Mouse (Mus musculus) fat pad, adult 2 months (tissue): ENCODE results near the gene Unc50.

Source experiments
- DNase-seq: peaks from one replicate; pipeline ENCODE4 v3.0.0-alpha.2; 2011; ENCODE audit warnings: low read depth, low spot score; ENCODE audit errors: extremely low read depth

Gene Unc50

DNA sequence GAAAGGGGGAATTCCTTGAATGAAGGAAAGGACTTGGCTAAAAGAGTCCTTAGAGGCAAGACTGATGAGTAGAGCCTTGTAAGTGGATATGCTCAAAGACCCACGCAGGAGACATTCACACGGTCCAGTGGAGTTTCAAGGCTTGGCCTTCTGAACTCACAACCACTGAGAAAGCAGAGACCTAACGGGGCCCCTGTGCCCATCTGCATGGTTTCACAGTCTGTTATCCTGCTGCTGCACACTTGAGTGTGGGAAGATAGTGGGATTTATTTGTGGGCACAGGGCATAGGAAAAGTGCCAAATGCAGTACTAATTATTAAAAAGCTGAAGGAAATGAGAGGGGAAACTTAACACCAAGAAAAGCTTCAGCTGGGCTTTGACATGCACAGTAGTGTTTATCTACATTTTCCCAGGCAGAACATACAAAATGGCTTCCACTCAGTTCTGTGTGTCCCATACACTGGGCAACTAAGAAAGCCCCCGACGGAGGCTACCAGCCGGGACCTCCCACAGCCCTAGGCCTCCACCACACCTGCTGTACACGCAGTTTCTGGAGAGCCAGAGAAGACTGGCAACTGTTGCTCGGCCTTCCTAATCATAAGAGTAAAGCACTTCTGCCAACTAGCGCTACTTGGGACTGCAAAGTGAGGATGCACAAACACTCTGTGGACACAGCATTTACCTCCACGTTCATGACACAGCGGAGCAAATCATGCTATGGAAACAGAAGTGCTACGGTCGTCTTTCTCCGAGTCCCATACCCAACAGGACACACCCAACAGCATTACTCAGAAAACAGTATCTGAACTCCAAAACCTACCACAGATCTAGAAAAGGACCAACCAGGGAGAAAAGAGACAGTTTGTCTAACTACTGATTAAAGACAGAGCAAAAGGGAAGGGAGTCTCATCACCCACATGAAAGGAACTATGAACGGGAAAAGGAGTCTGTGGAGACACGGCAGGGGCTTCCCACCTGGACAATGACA lies 13.2 kb downstream of the Unc50 start:
- DNase-seq: no peak

DNA sequence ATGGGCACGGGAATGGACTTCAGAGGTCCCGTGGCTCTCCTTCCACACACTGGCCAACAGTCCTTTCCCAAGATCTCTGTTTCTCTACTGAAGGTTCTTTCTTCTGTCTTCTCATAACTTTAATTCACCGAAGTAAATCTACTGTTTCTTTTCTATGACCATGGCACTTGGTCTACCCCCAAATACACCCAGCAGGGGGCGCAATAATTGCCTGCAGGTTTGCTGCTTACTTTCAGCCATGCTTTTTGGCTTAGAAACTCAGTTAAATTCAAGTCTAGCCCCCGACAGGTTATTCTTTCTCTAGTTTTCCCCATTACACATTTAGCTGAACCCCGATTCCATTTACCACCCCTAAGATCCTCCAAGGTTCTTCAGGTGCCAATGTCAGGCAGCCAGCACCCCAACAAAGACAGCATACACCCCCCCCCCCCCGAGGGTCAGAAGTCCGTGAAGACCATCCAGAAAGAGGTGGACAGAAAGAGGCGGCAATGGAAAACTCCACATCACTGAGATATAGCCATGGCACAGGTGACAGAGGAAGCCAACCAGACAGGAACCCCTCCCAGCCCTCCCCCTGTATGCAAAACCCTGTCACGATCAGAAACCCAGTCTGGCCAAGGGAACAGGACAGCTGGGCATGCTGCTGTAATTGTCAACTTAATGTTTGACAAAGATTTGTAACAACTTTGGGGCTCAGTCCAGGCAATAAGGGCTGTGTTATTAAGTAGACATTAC lies 18.6 kb downstream of the Unc50 start:
- no peak for DNase-seq

DNA sequence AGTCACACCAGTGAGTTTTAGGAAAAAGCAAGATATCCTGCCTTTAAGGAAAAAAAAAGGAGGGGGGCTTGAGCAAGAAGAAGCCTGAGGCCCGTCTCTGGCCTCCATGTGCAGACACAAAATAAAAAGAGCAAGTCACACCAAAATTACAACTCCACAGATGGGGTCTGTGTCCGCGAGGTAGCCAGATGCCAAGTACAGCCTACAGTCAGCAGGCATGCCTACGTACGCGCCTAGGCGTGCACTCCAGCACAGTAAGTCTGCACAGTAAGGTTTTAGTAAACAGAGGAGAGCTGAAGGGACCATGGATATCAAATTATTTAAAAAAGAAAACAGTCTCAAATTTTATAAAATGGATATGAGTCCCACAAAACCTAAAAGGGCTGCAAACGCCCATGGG lies 21.3 kb downstream of the Unc50 start:
- no peak for DNase-seq

GRCm38 (mm10) chr1:37457546-37457945 lies 27.6 kb downstream of the Unc50 start:
- DNase-seq: no peak

DNA sequence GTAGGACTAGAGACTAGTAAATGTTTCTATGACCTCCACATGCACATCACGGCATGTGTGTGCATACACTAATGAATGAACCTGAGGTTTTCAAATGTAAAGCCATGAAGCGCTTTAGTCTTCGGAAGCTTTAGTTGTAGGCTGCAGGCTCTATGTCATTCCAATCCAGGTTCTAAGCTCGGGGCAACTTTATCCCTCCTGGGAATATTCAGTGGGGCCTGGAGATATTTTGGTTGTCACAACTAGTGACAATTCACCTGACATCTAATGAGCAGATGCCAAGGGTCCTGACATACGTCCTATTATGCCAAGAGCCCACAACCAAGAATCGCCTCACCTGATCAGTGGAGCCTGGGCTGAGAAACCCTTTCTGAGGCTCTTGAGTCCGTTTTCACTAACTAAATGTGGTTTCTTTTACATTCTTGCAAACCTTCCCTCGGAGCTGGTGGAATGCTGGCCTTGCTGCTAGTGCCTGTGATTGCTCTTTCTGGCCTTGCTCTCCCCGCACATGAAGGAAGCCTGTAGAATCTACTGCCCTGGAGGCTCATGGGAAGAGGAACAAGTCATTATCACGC lies 35.0 kb downstream of the Unc50 start:
- no peak for DNase-seq

DNA sequence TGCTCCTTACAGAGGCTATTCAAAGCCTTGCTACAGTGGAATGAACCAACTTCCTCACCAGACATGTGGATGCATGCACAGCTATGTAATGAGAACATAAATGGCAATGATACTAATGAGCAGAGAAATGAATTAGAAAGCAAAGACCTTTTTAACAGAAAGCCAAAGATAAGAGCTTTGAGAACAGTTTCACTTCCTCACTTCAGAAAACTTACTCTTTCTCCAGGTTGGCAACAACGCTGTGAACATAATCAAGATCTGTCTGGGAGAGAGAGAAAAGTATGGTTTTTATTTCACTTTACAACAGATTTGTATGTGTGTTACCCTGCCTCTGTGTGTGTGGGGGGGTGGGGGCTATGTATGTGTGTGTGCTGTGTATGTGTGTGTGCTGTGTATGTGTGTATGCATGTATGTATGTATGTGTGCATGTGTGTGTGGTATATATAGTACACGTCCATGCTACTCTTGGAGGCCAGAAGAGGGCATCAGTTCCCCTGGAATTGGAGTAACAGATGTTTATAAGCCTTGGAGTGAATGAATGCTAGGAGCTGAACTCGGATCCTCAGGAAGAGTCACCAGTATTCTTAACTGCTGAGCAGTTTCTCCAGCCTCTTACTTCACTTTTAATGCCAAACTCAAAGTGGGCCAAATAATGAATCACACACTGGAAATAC lies 36.5 kb downstream of the Unc50 start:
- DNase-seq: no peak

DNA sequence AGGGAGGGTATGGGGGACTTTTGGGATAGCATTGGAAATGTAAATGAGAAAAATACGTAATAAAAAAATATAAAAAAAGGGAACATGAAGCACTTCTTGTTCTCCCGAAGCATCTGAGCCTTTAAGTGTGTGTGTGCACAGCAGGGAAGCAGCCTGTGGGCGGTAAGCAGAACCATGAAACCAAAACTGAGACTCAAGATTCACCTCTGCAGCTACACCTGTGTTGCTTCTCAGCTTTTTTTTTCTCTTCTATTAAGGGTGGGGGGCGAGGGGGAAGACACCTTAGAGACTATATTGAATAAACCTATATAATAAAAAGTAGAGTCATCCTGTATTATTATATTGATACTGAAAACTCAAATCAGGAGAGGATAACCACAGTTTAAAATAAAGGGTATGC lies 37.9 kb downstream of the Unc50 start:
- DNase-seq: no peak

DNA sequence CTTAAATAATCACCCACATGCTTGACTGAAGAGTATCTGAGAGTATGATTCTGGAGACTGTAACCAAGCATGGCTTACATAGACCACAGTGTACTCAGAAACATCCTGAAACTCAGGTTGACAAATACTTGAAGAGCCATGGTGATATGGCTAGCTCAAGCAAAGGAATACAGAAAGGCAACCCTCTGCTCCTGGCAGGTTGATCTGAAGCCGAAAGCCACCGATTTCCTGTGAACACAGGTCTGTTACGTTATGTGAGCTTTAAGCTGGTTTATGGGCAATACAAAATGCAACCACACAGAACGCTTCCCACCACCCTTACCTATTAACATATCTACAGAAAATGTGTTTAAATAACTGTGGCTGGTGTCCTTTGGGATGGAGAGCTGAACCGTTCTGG lies 39.1 kb downstream of the Unc50 start:
- no peak for DNase-seq

DNA sequence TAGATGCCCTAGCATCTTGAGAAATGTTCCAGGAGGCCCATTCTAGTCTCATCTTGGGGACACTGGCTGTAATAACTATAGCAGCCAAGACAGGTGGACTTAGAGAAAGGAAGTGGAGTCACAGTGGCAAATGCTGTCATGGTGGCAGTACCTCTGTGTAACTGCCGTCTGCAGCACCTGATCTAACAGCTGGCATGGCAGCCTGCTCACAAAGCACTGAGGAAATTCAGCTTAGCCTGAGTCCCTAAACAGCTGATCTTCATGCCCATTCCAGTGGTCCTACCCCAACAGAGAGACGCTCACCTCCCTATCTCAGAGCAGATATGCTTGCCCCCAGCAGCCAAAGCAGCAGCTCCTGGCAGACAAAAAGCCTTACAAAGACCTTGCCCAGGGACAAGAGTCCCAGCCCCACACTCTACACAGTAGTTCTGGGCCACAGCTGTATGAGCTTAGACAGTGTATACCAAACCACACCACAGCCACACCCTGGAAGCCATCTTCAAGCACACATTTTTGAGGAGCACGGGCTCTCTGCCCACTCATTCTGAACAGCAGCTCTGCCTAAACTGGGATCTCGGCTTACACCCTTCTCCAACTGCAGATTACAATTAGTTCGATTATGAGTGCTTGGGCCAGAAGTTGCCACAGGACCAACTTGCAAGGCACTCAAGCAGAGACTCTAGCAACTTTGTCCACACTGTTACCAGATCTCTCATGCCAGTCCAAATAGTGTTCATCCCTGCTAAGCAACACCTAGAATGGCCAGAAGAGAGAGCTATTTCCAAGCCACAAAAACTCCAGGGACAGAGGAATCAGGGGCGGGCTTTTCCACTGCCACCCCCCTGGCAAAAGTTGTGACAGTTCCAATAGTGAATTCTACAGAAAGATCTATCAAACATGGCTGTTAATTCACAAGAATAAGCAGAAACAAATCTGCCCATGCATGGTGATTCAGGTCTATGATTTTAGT lies 41.5 kb downstream of the Unc50 start:
- DNase-seq: no peak

DNA sequence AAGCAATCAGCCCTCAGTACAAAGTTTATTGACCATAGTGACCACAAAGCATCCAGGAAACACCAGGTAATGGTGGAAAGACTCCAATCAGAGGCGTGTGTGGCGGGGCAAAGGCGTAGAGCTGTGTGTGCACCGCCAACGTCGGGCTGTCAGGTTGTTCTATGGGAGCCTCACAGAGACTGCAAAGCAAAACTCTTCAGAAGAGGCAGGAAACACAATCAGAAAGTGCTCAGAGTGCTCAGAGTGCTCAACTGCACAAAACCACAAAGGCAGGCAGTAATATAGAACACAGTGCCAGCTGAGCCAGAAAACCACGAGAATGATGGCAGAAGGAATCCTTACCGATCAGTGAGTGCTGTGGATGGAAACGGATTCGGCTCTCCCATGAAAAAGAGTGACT lies 43.3 kb downstream of the Unc50 start:
- DNase-seq: no peak

- no peak for DNase-seq
These were observed 44.1 kb downstream of the Unc50 start for GRCm38 (mm10) chr1:37474046-37474445.

- DNase-seq: no peak
These were observed 44.8 kb downstream of the Unc50 start for GRCm38 (mm10) chr1:37474634-37475190.

GRCm38 (mm10) chr1:37475312-37475711 lies 45.4 kb downstream of the Unc50 start:
- DNase-seq: no peak

DNA sequence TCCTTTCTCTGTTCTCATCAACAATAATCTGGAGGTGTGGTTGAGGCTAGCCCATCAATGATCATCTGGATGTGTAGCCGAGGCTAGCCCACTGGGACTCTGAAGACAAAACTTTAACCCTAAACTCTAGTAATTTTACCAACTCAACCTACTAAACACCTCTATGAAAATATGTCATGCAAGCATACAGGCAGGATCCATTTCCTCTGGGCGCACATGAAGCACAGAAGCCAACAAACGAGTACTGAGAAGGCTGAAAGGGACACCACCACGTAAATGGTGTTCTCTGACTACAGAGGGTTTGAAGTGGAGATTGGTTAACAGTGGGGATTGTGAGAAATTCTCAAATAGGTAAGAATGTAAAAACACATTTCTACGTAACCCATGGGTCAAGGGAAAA lies 47.3 kb downstream of the Unc50 start:
- no peak for DNase-seq

GRCm38 (mm10) chr1:37477928-37478327 lies 48.0 kb downstream of the Unc50 start:
- DNase-seq: no peak

DNA sequence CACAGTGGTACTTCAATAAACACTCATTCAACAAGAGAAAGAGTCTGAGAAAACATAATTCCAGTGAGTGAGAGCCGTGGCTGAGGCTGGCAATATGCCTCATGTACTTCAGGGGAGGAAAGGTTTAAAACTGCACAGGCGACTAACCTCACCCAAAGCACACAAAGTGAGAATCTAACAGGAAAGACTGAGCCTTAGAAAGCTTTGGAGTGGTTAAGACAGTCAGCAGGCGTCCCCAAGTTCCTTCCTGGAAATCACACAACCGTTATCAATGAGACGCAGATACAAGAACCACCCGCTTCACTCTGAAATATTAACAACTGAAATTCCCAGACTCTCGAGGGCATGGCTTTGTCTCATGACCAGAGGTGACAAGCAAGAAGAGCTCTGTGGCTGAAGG lies 48.5 kb downstream of the Unc50 start:
- DNase-seq: no peak

GRCm38 (mm10) chr1:37479074-37479473 lies 49.1 kb downstream of the Unc50 start:
- DNase-seq: no peak

DNA sequence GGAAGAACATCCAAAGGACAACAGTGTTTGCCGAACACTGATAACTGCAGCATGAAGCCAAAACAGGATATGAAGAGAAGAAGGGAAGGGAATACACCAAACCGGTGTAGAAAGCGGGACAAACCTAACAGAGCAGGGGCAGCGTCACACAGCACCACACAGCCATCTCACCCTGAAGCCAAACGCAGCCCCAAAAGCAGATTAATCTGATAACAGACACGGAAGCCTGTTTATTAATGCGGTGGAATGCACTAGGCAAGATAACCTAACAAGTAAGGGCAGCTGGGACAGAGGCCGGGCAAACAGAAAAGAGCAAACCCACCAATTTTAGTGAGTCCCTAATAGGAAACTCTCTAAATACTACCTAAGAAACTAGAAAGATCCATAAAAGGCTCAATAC lies 49.8 kb downstream of the Unc50 start:
- no peak for DNase-seq

- DNase-seq: no peak
These were observed 50.8 kb downstream of the Unc50 start for GRCm38 (mm10) chr1:37480731-37481130.

DNA sequence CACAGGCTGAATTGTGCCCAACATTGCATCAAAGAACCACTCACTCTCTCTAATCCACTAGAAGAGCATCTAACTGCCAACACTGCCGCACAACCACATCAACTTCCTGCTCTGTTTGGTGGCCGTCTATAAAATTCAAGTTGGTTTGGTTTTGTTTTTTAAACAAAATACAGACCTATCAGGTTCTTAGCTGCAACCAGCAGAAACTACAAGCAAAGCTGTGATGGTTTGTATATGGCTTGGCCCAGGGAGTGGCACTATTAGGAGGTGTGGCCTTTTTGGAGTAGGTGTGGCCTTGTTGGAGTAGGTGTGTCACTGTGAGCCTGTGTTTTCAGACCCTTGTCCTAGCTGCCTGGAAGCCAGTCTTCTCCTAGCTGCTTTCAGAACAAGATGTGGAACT lies 51.4 kb downstream of the Unc50 start:
- no peak for DNase-seq
